Mouse (Mus musculus) fibroblast of lung, adult 2 months (primary cell): Measurements from ENCODE around the gene Ciart.
"Not testable (repeated sequence)": the region's sequence is repeated elsewhere in the genome, so short reads cannot be mapped to it uniquely, and the experiment has no call there.

Experiments
- DNase-seq: peaks from one replicate; pipeline ENCODE4 v3.0.0-alpha.2; 2011; ENCODE audit warnings: low read depth

The Ciart gene

GRCm38 (mm10) chr3:95901616-95902372 is 19.7 kb upstream of the Ciart start:
- DNase-seq: no peak

GRCm38 (mm10) chr3:95899800-95900524 is 17.9 kb upstream of the Ciart start:
- no peak for DNase-seq

- DNase-seq: not testable (repeated sequence)
Observed at GRCm38 (mm10) chr3:95895501-95895900, 13.4 kb upstream of the Ciart start.

GRCm38 (mm10) chr3:95894317-95895160 is 12.5 kb upstream of the Ciart start:
- DNase-seq: peak; percentile 13

- peak; percentile 95 for DNase-seq
Observed at GRCm38 (mm10) chr3:95893606-95894316, 11.7 kb upstream of the Ciart start, which contains the start of gene Aph1a. Aph1a (plus strand) TSS chr3:95893969.

GRCm38 (mm10) chr3:95893126-95893525 is 11.1 kb upstream of the Ciart start:
- DNase-seq: no peak

- no peak for DNase-seq
Observed at GRCm38 (mm10) chr3:95892066-95893052, 10.3 kb upstream of the Ciart start.

GRCm38 (mm10) chr3:95891211-95892065 is 9.4 kb upstream of the Ciart start, which contains the start of gene BC028528:
BC028528 (minus strand) TSS chr3:95892005.
- DNase-seq: no peak

GRCm38 (mm10) chr3:95889664-95890063 is 7.6 kb upstream of the Ciart start:
- DNase-seq: no peak

- no peak for DNase-seq
Observed at GRCm38 (mm10) chr3:95887596-95887995, 5.5 kb upstream of the Ciart start.

GRCm38 (mm10) chr3:95884400-95884799 is 2.3 kb upstream of the Ciart start:
- DNase-seq: no peak

GRCm38 (mm10) chr3:95882816-95883425 is 870 bp upstream of the Ciart start:
- DNase-seq: peak; percentile 35

- DNase-seq: no peak
Observed at GRCm38 (mm10) chr3:95879063-95879462, 3.0 kb downstream of the Ciart start.

GRCm38 (mm10) chr3:95872048-95872447 is 10.0 kb downstream of the Ciart start:
- no peak for DNase-seq

- DNase-seq: peak; percentile 61
Observed at GRCm38 (mm10) chr3:95871392-95871867, 10.6 kb downstream of the Ciart start, which contains the start of gene Mrps21. Mrps21 (minus strand) TSS chr3:95871519.

- no peak for DNase-seq
Observed at GRCm38 (mm10) chr3:95870976-95871375, 11.1 kb downstream of the Ciart start.

GRCm38 (mm10) chr3:95867408-95867807 is 14.6 kb downstream of the Ciart start:
- DNase-seq: no peak

- DNase-seq: no peak
Observed at GRCm38 (mm10) chr3:95866071-95866470, 16.0 kb downstream of the Ciart start.

- no peak for DNase-seq
Observed at GRCm38 (mm10) chr3:95865571-95865970, 16.5 kb downstream of the Ciart start.
